Mouse (Mus musculus): ENCODE results near the gene Cacna1g.

The Cacna1g gene

DNA sequence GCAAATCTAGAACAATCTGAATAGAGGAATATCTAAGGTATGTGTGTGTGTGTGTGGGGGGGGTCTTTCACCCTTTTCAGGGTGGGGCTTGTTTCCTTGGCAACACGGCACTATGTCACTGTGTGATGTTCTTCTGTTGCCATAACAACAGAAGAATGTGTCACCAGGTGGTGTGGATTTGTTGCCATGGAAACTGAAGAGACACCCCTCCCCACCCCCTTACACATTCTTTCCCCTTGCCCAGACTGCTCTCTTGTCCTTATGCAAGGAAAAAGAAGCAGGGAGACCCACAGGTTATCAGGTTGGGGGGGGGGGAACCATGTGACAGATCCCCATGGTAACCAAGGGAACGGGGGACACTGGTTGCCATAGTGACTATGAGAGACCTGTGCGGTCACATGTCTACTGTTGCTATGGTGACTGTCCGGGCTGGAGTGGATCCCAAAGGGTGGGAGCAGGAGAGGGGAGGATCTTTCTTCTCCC, 5.4 kb downstream of the Cacna1g start:
- ChIA-PET POLR2A (no interaction called here), CTCF (no interaction called here)

GRCm38 (mm10) chr11:94466333-94466855, 7.6 kb downstream of the Cacna1g start:
- POLR2A ChIA-PET, result interaction anchor here in 1 of 4 experiments (1.2 kb wide), 1 partner anchor 17 kb away, joined by 4 read pairs; no protein-coding TSS in a partner anchor
- CTCF ChIA-PET, result no interaction called here

DNA sequence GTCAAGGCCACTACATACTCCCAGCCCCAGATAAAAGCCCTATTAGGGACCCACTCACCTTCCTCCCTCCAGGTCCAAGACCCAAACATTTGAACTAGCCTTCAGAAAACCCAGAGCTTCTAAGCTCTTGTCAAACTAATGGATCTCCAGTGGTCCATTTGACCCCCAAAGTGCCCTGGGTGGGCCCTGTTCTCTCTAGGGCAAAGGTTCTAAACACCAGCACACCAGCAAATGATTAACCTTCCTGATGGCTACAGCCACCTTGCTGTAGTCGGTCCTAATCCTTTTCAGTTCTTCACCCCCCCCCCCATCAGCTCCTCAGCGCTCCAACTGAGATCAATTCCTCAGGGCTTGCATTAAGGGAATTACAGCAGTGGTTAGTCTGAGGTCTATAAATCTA, 9.8 kb downstream of the Cacna1g start:
- POLR2A ChIA-PET, result interaction anchor here (0.6 to 0.7 kb wide), 6 partner anchors 11 to 589 kb away, joined by 3 to 9 read pairs (median 4); no protein-coding TSS in a partner anchor
- CTCF ChIA-PET, result interaction anchor here in 2 of 4 experiments (0.6 to 1.0 kb wide), 3 partner anchors 22 to 135 kb away, joined by 3 to 4 read pairs (median 4); no protein-coding TSS in a partner anchor

DNA sequence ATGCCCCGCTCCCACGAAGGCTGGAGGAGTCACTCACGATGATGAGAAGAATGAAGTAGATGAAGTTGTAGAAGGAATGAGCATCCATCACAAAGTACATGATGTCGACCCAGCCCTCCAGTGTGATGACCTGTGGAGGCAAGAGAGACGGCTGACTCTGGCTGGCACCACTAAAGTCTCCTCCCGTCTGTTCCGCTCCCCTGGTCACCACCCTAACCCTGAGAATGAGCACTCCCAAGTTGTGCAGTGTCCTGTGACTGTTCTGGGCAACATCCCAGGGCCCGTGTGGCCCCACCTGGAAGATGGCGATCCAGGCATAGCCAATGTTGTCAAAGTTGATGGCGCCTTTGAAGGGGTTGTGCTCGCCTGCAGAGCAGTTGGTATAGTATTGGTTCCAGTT, 12.1 kb downstream of the Cacna1g start:
- ChIA-PET CTCF (interaction anchor here in 1 of 4 experiments (0.7 kb wide), 1 partner anchor 151 kb away, joined by 7 read pairs; no protein-coding TSS in a partner anchor), POLR2A (no interaction called here)

DNA sequence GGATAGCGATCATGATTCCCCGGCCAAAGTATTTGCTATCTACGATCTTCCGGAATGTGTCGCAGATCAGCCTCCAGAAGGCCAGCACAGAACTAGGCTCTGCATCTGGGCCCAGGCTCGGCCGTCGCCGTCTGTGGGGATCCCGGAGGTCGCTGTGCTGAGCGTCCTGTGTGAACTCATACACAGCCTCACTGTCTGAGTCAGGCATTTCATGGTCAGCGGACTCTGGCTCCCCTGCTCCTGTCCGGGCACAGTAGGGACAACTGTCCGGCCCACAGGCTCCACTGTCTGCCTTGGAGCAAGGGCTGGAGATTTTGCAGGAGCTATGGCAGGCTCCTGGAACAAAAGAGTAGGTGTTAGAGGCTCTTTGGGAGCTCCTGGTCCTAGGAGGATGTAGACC, 17.0 kb downstream of the Cacna1g start:
- POLR2A ChIA-PET, result no interaction called here

GRCm38 (mm10) chr11:94456347-94456746, 17.7 kb downstream of the Cacna1g start:
- POLR2A ChIA-PET, result interaction anchor here in 2 of 4 experiments (0.6 to 1.1 kb wide), 4 partner anchors 15 to 235 kb away, joined by 3 to 8 read pairs (median 6); no protein-coding TSS in a partner anchor
- CTCF ChIA-PET, result interaction anchor here in 2 of 4 experiments (0.6 to 1.1 kb wide), 2 partner anchors 30 to 85 kb away, joined by 3 to 4 read pairs; partner anchors contain the start of gene Spata20 (in 1 of the 2)

More for the DNA sequence above, 17.0 kb downstream of the Cacna1g start:
- CTCF ChIA-PET, result no interaction called here

- ChIA-PET POLR2A (interaction anchor here in 3 of 4 experiments (0.5 to 1.5 kb wide), 7 partner anchors 10 to 746 kb away, joined by 3 to 8 read pairs (median 4); partner anchors contain the start of gene Ankrd40 (in 1 of the 3)), CTCF (interaction anchor here in 1 of 4 experiments (0.5 kb wide), 1 partner anchor 384 kb away, joined by 3 read pairs; no protein-coding TSS in a partner anchor)
Measured at GRCm38 (mm10) chr11:94455161-94455820, 18.7 kb downstream of the Cacna1g start.

DNA sequence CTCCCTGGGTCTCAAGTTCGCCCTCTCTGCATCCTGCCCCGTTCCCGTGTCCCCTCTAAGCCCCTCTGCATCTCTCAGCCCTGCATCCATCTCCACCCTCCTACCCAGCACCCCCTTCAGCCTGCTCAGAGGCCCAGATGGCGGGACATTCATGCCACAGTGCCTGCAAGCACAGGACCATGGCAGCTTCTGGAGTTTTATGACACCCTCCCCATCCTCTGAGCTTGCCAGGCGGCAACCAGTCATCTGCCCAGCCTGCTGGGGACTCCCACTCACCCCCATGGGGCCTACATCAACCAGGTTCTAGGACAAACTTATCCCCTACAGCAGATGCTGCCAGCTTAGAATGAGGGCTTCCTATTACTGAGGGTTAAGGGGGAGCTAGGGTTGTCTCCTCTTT, 19.2 kb downstream of the Cacna1g start:
- CTCF ChIA-PET, result no interaction called here
- POLR2A ChIA-PET, result interaction anchor here in 2 of 4 experiments (0.5 to 1.5 kb wide), 3 partner anchors 10 to 198 kb away, joined by 3 to 4 read pairs (median 3); partner anchors contain the start of gene Ankrd40 (in 1 of the 2)

GRCm38 (mm10) chr11:94451091-94451773, 22.8 kb downstream of the Cacna1g start:
- ChIA-PET POLR2A (interaction anchor here in 2 of 4 experiments (0.5 to 0.6 kb wide), 2 partner anchors 107 to 141 kb away, joined by 3 to 4 read pairs; no protein-coding TSS in a partner anchor), CTCF (no interaction called here)

DNA sequence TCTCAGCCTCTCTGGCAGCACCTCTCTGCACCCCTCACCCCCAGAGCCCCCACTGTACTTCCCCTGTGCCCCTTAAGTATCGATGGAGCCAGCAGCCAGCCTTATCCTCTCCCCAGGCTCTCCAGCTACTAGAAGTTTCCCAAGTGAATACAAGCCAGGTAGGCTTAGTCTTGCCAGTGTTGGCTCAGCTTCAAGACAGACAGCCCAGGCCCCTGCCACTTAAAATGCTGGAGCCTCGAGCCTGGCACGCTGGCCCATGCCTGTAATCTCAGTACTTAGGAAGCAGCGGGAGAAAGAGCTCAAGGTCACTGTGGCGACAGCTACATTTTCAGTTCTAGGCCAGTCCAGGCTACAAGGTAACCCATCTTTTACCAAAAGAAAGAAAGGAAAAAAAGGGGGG, 24.1 kb downstream of the Cacna1g start:
- ChIA-PET CTCF (interaction anchor here in 1 of 4 experiments (0.6 to 0.8 kb wide), 2 partner anchors 41 to 404 kb away, joined by 4 to 5 read pairs; no protein-coding TSS in a partner anchor), POLR2A (interaction anchor here in 3 of 4 experiments (0.5 to 1.1 kb wide), 4 partner anchors 23 to 79 kb away, joined by 3 to 4 read pairs (median 4); no protein-coding TSS in a partner anchor)

DNA sequence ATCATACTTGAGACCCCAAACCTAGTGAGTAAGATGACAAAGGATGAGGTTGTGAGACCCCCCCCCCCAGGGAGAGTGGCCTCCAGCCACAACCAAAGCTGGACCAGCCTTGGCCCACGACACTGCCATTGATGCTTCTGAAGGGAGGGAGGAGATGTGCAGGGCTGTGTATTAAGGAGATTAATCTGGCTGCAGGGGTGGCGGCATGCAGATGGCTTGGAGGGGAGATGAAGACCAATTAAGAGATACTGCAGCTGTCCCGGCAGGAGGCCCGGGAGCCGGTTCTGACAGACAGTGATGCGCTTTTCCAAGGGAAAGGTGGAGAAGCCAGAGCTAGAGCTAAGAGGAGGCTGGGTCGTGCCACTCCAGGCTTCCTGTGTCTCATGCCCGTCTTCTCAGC, 24.8 kb downstream of the Cacna1g start:
- ChIA-PET POLR2A (interaction anchor here in 2 of 4 experiments (0.6 to 1.1 kb wide), 3 partner anchors 24 to 1367 kb away, joined by 3 read pairs; no protein-coding TSS in a partner anchor), CTCF (no interaction called here)

- CTCF ChIA-PET, result no interaction called here
- POLR2A ChIA-PET, result no interaction called here
Measured at GRCm38 (mm10) chr11:94447017-94447416, 27.0 kb downstream of the Cacna1g start.

- CTCF ChIA-PET, result interaction anchor here in 1 of 4 experiments (0.7 kb wide), 1 partner anchor 31 kb away, joined by 3 read pairs; no protein-coding TSS in a partner anchor
- POLR2A ChIA-PET, result interaction anchor here in 2 of 4 experiments (0.5 to 1.3 kb wide), 6 partner anchors 10 to 98 kb away, joined by 3 to 4 read pairs (median 3); partner anchors contain the start of gene Cacna1g (in 1 of the 2)
Measured at GRCm38 (mm10) chr11:94445300-94445699, 28.7 kb downstream of the Cacna1g start.

DNA sequence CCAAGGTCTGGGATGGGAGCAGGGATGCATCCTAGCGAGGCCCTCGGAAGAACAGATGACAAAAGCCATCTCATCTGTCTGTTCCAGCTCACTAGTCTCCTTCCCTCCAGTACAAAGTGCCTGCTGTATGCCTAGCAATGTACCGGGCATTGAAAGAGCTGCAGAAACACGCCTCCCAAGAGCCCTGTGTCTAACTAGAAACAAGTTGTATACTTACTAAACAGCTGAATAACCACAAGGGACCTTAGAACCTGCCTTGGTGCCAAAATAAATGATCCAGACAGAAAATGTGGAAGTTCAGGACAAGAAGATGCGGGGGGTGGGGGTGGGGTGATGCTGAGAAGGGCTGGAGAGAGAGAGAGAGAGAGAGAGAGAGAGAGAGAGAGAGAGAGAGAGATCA, 29.2 kb downstream of the Cacna1g start:
- ChIA-PET POLR2A (interaction anchor here in 2 of 4 experiments (0.5 to 0.7 kb wide), 5 partner anchors 10 to 98 kb away, joined by 3 to 4 read pairs (median 3); partner anchors contain the start of gene Cacna1g (in 1 of the 2)), CTCF (interaction anchor here in 1 of 4 experiments (0.7 kb wide), 1 partner anchor 31 kb away, joined by 3 read pairs; no protein-coding TSS in a partner anchor)

DNA sequence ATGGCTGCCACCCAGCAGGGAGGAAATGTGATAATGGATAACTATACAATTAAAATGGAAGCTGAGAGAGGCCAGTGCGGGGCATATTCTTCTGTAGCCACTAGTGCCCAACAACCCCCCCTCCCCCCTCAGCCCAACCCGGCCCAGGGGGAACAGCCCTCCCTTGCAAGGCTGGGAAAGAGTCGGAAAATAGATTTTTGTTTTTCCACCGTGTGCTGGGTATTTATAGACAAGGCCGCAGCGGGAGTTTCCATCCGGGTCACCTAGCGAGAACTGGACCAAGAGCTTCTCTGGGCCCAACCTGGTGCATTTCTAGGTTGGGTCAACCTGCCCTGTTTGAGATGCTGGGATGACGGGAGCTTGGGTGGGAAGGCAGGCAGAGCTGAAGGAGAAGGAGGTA, 32.2 kb downstream of the Cacna1g start:
- POLR2A ChIA-PET, result interaction anchor here in 1 of 4 experiments (0.5 kb wide), 1 partner anchor 146 kb away, joined by 3 read pairs; no protein-coding TSS in a partner anchor

GRCm38 (mm10) chr11:94441122-94441521, 32.9 kb downstream of the Cacna1g start:
- ChIA-PET POLR2A (interaction anchor here in 1 of 4 experiments (0.5 kb wide), 1 partner anchor 146 kb away, joined by 3 read pairs; no protein-coding TSS in a partner anchor), CTCF (interaction anchor here in 1 of 4 experiments (0.6 kb wide), 1 partner anchor 133 kb away, joined by 3 read pairs; no protein-coding TSS in a partner anchor)

More for the DNA sequence above, 32.2 kb downstream of the Cacna1g start:
- CTCF ChIA-PET, result interaction anchor here in 1 of 4 experiments (1.0 kb wide), 1 partner anchor 37 kb away, joined by 3 read pairs; no protein-coding TSS in a partner anchor

DNA sequence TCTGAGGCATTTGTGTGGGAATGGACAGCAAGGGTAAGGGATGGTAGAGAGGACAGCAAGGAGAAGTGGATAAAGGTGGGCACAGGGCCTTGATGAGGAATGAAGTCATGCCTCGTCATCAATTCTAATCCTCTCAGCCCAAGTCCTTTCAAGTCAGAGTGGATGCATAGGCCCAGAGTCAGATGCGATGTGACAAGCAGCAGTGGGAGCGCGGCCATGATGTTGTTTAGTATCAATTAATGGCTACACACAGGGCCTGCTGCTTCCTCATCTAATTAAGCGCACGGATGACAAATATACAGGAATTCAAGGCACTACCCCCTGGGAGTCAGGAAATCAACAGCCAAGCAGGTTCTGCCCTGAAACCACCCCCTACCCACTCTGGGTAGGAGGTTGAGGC, 33.6 kb downstream of the Cacna1g start:
- POLR2A ChIA-PET, result interaction anchor here in 1 of 4 experiments (1.5 kb wide), 1 partner anchor 16 kb away, joined by 3 read pairs; no protein-coding TSS in a partner anchor
- CTCF ChIA-PET, result interaction anchor here in 1 of 4 experiments (0.6 kb wide), 1 partner anchor 134 kb away, joined by 3 read pairs; no protein-coding TSS in a partner anchor

Measured in embryonic stem cell, embryonic (primary cell).